Mouse (Mus musculus) NIH3T3 (cell line): ENCODE measurements around the gene Tut4.
A peak's percentile ranks its signal among the peaks of the same experiment; 100 is the strongest.

Experiments
- DNase-seq: peaks from one replicate; pipeline ENCODE4 v3.0.0-alpha.2; 2012; ENCODE audit warnings: low read depth

Tut4 gene

GRCm38 (mm10) chr4:108459231-108460155 is at the start of gene Tut4:
Tut4 (plus strand) TSS chr4:108459426.
- DNase-seq = peak; percentile 95

- DNase-seq = no peak
Observed at GRCm38 (mm10) chr4:108424587-108424986, 34.6 kb upstream of the Tut4 start.

- DNase-seq = no peak
Observed at GRCm38 (mm10) chr4:108427719-108428340, 31.4 kb upstream of the Tut4 start.

GRCm38 (mm10) chr4:108428341-108428721 is 30.9 kb upstream of the Tut4 start:
- no peak for DNase-seq

- DNase-seq = peak; percentile 13
Observed at GRCm38 (mm10) chr4:108430656-108431560, 28.3 kb upstream of the Tut4 start.

GRCm38 (mm10) chr4:108431561-108431936 is 27.7 kb upstream of the Tut4 start:
- DNase-seq = no peak

- no peak for DNase-seq
Observed at GRCm38 (mm10) chr4:108433341-108433740, 25.9 kb upstream of the Tut4 start.

- no peak for DNase-seq
Observed at GRCm38 (mm10) chr4:108434221-108434620, 25.0 kb upstream of the Tut4 start.

- no peak for DNase-seq
Observed at GRCm38 (mm10) chr4:108434781-108435180, 24.4 kb upstream of the Tut4 start.

- DNase-seq = no peak
Observed at GRCm38 (mm10) chr4:108435646-108436045, 23.6 kb upstream of the Tut4 start.

- no peak for DNase-seq
Observed at GRCm38 (mm10) chr4:108436225-108436624, 23.0 kb upstream of the Tut4 start.

GRCm38 (mm10) chr4:108438082-108438840 is 21.0 kb upstream of the Tut4 start:
- peak; percentile 58 for DNase-seq

GRCm38 (mm10) chr4:108448091-108448490 is 11.1 kb upstream of the Tut4 start:
- DNase-seq = no peak

GRCm38 (mm10) chr4:108456028-108456427 is 3.2 kb upstream of the Tut4 start:
- DNase-seq = no peak

- DNase-seq = no peak
Observed at GRCm38 (mm10) chr4:108458201-108458741, 955 bp upstream of the Tut4 start.

GRCm38 (mm10) chr4:108460156-108460923 is 1.1 kb downstream of the Tut4 start:
- DNase-seq = peak; percentile 73

- DNase-seq = no peak
Observed at GRCm38 (mm10) chr4:108461262-108461903, 2.2 kb downstream of the Tut4 start.

GRCm38 (mm10) chr4:108473586-108473985 is 14.4 kb downstream of the Tut4 start:
- DNase-seq = peak; percentile 59

GRCm38 (mm10) chr4:108482776-108483175 is 23.6 kb downstream of the Tut4 start:
- no peak for DNase-seq

GRCm38 (mm10) chr4:108484230-108484629 is 25.0 kb downstream of the Tut4 start:
- DNase-seq = no peak
